Mouse (Mus musculus) left cerebral cortex, postnatal 36 days (tissue): ENCODE measurements around the gene Knop1. TPM values are rescaled to one million over a fixed set of nuclear protein-coding genes. Genes with fewer than 3 reads are reported as not detected.

ENCODE experiments used
- DNase-seq, 2 experiments: peaks; one replicate each; pipeline ENCODE4 v3.0.0; 2021 to 2022; ENCODE audit warnings: low spot score in 2 of 2, mixed read lengths in 1 of 2
- intact Hi-C: fragments of 180-260 bp; cut with DNase I; formaldehyde crosslinking; loops from one replicate; pipeline ENCODE4 v1.15.1; 2025
- total RNA-seq, 2 experiments: library from RNA; stranded (reverse); gene quantifications; 2 replicates each; pipeline ENCODE4 v1.2.3; 2021

The Knop1 gene
- total RNA-seq, 2 experiments from 2014 or later = 24.9 to 28.6 TPM

- DNase-seq = no peak
- intact Hi-C loops = no loop called here
Observed at GRCm38 (mm10) chr7:118806631-118807411, 49.2 kb downstream of the Knop1 start.

GRCm38 (mm10) chr7:118803425-118803824 lies 52.6 kb downstream of the Knop1 start:
- no peak for DNase-seq
- intact Hi-C loops = no loop called here

- no peak for DNase-seq
- intact Hi-C loops = no loop called here
Observed at GRCm38 (mm10) chr7:118801791-118802190, 54.3 kb downstream of the Knop1 start.

DNA sequence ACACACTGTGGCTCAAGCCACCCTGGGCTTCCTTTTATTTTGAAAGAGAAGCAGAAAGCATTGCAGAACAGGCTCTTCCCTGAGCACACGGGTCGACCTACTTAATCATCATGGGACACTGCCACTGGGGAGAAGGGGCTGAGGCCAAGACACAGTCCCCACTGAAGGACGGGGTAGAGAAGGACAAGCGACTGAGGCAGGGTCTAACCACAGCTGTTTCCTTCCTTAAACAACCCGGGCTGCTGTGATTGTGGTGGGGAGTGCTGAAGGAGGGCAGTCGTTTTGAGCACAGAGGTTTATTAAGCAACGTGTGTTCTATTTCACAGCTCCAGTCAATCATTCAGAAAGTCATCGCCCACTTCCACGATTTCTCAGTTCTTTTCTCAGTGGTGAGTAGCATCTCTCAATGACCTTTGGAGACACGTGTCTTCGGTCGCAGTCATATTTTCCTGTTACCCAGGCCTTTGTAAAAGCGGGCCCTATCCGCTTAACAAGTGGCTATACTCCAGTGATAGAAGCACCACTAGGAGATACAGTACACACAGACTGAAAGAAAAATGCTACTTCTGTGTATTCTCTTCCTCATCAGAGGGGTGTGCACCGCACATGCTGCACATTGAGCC lies 55.8 kb downstream of the Knop1 start:
- intact Hi-C loops = no loop called here
- no peak for DNase-seq

GRCm38 (mm10) chr7:118798105-118798570 lies 57.9 kb downstream of the Knop1 start:
- intact Hi-C loops = no loop called here
- no peak for DNase-seq

DNA sequence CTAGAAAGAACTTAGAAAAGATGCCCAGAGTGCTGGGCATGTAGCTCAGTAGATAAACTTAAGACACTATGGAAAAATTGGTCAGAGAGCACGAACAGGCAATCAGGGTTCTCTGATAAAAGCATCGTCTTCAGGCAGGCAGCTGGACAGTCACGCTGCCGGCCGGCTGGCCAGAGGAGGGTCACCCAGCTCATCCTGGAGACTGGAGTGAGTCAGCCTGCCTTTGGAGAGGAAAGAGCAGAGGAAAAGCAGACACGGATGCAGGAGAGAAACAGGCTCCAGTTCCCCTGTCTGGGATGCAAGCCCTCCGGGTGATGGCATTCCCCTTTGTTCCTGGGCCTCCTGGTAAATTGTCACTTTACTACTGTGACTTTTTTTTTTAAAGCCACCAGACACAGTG lies 58.5 kb downstream of the Knop1 start:
- no peak for DNase-seq

DNA sequence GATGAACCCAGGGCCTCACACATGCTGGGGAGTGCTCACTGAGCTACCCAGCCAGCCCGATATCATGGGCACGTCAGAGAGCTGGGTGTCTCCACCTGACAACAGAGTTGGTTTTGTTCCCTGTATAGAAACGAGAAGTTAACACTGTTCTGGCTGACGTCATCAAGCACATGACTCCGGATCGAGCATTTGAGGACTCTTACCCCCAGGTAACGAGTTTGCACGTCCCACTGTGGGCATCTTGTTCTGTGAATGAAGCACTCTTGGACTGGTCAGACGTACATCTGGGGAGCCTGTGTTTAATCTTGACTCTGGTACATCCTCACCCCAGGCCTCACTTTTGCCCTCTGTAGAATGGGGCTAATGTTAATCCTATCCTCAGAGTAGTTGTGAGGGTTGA lies 59.2 kb downstream of the Knop1 start:
- intact Hi-C loops = no loop called here
- no peak for DNase-seq

More for the DNA sequence above, 58.5 kb downstream of the Knop1 start:
- intact Hi-C loops = no loop called here

GRCm38 (mm10) chr7:118795779-118796178 lies 60.3 kb downstream of the Knop1 start:
- intact Hi-C loops = no loop called here
- DNase-seq = no peak

GRCm38 (mm10) chr7:118793899-118794298 lies 62.2 kb downstream of the Knop1 start:
- no peak for DNase-seq
- intact Hi-C loops = no loop called here

Other genes with a start within 250 kb of the Knop1 start
- 100 to 1,000 TPM; 258 to 307 TPM for gene Gde1, start 150.5 kb downstream of the Knop1 start, total RNA-seq
- gene Ccp110, start 143.7 kb downstream of the Knop1 start, total RNA-seq = 10 to 100 TPM; 50.0 to 52.4 TPM
- 10 to 100 TPM; 55.8 to 60.3 TPM for gene Vps35l, start 116.0 kb downstream of the Knop1 start, total RNA-seq
- 1 to 10 TPM; 3.4 to 3.9 TPM for gene Iqck, start 502 bp downstream of the Knop1 start, total RNA-seq
- gene Gprc5b, start 139.0 kb upstream of the Knop1 start, total RNA-seq = 100 to 1,000 TPM in 1 of 2 experiments, 10 to 100 TPM in 1; 92.8 to 104 TPM